Mouse (Mus musculus): ENCODE results near the gene Dbi. TPM values are rescaled to one million over a fixed set of nuclear protein-coding genes. Genes with fewer than 3 reads are reported as not detected.

Gene Dbi
- total RNA-seq, 1 experiment from 2014 or later, result 239 TPM

DNA sequence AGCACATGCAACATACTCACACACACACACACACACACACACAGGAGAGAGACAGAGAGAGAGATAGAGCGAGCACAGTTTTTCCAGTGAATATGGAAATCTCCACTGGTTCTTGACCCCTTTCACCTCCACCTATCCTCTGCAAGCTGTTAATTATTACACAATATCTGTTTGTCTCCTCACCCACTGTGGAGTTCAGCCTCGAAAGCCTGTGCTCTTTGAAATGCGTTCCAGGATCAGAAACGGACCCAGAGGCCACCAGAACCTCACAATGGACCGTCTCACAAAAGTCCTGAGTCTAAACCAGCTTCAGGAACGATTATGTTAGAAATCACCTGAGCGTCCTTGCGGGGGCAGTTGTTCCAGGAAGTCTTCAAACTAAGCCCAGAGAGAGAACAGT, 54.7 kb downstream of the Dbi start:
- ATAC-seq (replicated peaks; ENCODE audit: insufficient number of reproducible peaks, low FRiP score, low TSS enrichment, poor library complexity, severe bottlenecking), result no peak

DNA sequence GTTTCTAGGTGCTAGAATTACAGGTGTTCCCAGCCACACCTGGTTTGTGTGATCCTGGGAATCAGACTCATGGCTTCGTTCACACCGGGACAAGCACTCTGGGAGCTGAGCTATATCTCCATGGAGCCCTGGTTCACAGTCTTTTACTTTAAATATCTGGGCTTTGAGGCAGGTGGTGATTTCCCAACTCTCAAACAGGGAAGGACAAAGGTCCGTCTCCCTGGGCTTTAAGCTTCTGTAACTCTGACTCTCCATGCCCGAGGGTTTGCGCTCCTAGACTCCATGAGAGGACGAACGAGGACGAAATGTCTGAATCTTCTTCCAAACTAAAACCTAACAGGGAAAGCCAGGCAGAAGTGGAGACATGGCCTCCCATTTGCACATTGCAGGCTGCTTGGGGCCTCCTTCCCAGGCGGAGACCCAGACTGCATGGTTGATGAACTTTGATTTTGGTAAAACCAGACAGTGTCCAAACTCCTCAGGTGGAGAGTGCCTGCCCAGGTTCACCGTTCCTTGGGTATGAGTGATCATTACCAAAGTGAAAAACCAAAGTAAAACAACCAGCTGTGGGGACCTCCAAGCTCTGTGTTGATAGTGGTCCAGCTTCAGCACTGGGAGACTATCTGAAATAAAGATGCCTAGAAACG, 56.7 kb downstream of the Dbi start:
- no peak for ATAC-seq (replicated peaks; ENCODE audit: insufficient number of reproducible peaks, low FRiP score, low TSS enrichment, poor library complexity, severe bottlenecking)

Other genes starting within 250 kb of the Dbi start
- 0.64 to 3.5 TPM (median 0.76 TPM) in 3 replicates for gene Tmem177, start 207.9 kb downstream of the Dbi start, total RNA-seq (2017)
- not detected in 3 replicates for gene Cfap221, start 123.8 kb downstream of the Dbi start, total RNA-seq (2017)
- gene Sctr, start 114.2 kb downstream of the Dbi start, total RNA-seq (2017), result not detected in 3 replicates
- gene Tmem37, start 47.0 kb downstream of the Dbi start, total RNA-seq (2017), result 3.2 to 9.4 TPM (median 8.2 TPM) in 3 replicates
- 3.0 to 10.3 TPM (median 8.4 TPM) in 3 replicates for gene 3110009E18Rik, start 109 bp upstream of the Dbi start, total RNA-seq (2017)
- 1.0 to 5.1 TPM (median 3.0 TPM) in 3 replicates for gene Steap3, start 151.6 kb upstream of the Dbi start, total RNA-seq (2017)
- not detected in 3 replicates for gene C1ql2, start 219.5 kb upstream of the Dbi start, total RNA-seq (2017)